Mouse (Mus musculus) megakaryocyte progenitor cell, adult 5-6 weeks (primary cell): ENCODE measurements around the gene Dqx1. TPM values are rescaled to one million over a fixed set of nuclear protein-coding genes. Genes with fewer than 3 reads are reported as not detected.

ENCODE experiments used
- ATAC-seq: replicated peaks from 2 replicates; pipeline ENCODE4 v1.8.0; 2016; ENCODE audit warnings: mild to moderate bottlenecking, moderate TSS enrichment, inconsistent platforms; ENCODE audit not compliant: poor library complexity
- total RNA-seq, 2 experiments: library from RNA; stranded (forward) in 1 of 2; stranded (reverse) in 1 of 2; fragments of 157-497, 149-512 nt in 1 of 2; fragments of 200-1000 nt in 1 of 2; gene quantifications; 2 replicates each; pipeline versions ENCODE4 v1.2.3 to v1.2.4; 2015 to 2017

Gene Dqx1
- total RNA-seq, 2 experiments from 2014 or later, result 0.75 to 1.2 TPM

GRCm38 (mm10) chr6:83032769-83033191 lies 24.9 kb upstream of the Dqx1 start:
- ATAC-seq, result peak; percentile 54

GRCm38 (mm10) chr6:83033249-83034185 lies 24.1 kb upstream of the Dqx1 start, which contains the start of the genes Dok1 and Loxl3:
Gene Dok1 (minus strand): TSS chr6:83033471.
Gene Loxl3 (plus strand): TSS chr6:83034173.
- ATAC-seq, result peak; percentile 77

- no peak for ATAC-seq
Observed at GRCm38 (mm10) chr6:83034463-83035055, 23.1 kb upstream of the Dqx1 start.

- ATAC-seq, result no peak
Observed at GRCm38 (mm10) chr6:83037188-83037587, 20.5 kb upstream of the Dqx1 start.

- peak; percentile 89 for ATAC-seq
Observed at GRCm38 (mm10) chr6:83038496-83039012, 19.1 kb upstream of the Dqx1 start.

- no peak for ATAC-seq
Observed at GRCm38 (mm10) chr6:83040601-83041000, 17.0 kb upstream of the Dqx1 start.

GRCm38 (mm10) chr6:83043561-83043960 lies 14.1 kb upstream of the Dqx1 start:
- no peak for ATAC-seq

- ATAC-seq, result no peak
Observed at GRCm38 (mm10) chr6:83043993-83044392, 13.7 kb upstream of the Dqx1 start.

- ATAC-seq, result peak; percentile 69
Observed at GRCm38 (mm10) chr6:83044742-83045141, 12.9 kb upstream of the Dqx1 start.

- ATAC-seq, result no peak
Observed at GRCm38 (mm10) chr6:83049367-83049766, 8.3 kb upstream of the Dqx1 start.

GRCm38 (mm10) chr6:83053136-83053960 lies 4.3 kb upstream of the Dqx1 start:
- ATAC-seq, result peak; percentile 26

- peak; percentile 88 for ATAC-seq
Observed at GRCm38 (mm10) chr6:83054074-83054851, 3.4 kb upstream of the Dqx1 start, which contains the start of gene Aup1. Gene Aup1 (plus strand): TSS chr6:83054521.

GRCm38 (mm10) chr6:83054871-83055431 lies 2.7 kb upstream of the Dqx1 start, which contains the start of gene Htra2:
Gene Htra2 (minus strand): TSS chr6:83055273.
- peak; percentile 2; the same call in 1 of the 2 replicates for ATAC-seq

GRCm38 (mm10) chr6:83058725-83059124 lies 1.1 kb downstream of the Dqx1 start:
- no peak for ATAC-seq

- ATAC-seq, result no peak
Observed at GRCm38 (mm10) chr6:83065995-83066394, 8.4 kb downstream of the Dqx1 start.

- ATAC-seq, result no peak
Observed at GRCm38 (mm10) chr6:83066441-83066840, 8.8 kb downstream of the Dqx1 start.

- ATAC-seq, result no peak
Observed at GRCm38 (mm10) chr6:83068221-83068620, 10.6 kb downstream of the Dqx1 start.

- no peak for ATAC-seq
Observed at GRCm38 (mm10) chr6:83068706-83069487, 11.3 kb downstream of the Dqx1 start.
